Mouse (Mus musculus) gastrocnemius, adult 18-20 months (tissue): ENCODE data around the gene Sema4c. TPM values are rescaled to one million over a fixed set of nuclear protein-coding genes. Genes with fewer than 3 reads are reported as not detected.

ENCODE experiments used
- DNase-seq: peaks from one replicate; pipeline ENCODE4 v3.0.0; 2021; ENCODE audit warnings: low spot score
- total RNA-seq, 2 experiments: library from RNA; stranded (reverse); gene quantifications; 2 replicates each; pipeline ENCODE4 v1.2.3; 2021

Sema4c gene
- total RNA-seq, 2 experiments from 2014 or later, result 4.7 to 6.8 TPM

DNA sequence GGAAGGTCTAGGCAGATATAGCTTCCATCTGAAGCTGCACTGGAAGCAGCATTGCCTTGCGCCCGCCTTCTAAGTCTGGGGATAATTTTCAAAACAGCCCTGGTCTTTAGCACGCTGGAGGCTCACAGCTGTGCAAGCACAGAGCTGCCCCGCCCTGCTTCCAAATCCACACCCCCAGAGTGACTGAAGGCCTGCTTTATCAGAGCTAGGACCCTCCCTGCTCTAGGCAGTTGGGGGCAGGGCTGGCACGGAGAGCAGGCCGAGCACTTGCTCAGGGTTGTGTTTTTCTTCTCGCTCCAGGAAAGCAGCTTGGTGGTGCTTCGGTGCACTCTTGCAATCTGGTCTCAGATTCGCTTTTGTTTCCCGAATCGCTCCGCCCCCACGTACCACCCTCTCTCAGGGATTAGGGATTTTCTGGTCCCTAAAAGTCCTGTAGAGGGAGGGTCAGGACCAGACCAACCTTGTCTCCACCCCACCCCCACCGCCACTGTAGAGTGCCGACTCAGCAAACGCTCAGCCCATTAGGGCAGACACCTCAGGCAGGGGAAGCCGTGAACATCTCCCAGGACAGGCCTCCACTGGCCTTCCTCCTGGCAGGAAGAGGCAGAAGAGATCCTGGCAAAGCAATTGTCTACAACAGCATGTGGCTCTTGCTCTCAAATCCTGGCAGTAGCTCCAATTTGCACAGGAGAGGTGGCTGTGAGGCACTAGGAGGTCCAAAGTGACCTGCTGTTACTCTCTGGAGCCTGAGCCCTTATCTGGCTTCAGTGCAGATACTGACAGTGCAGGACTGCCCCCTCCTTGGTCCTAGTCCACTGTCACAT, 22.4 kb upstream of the Sema4c start:
- peak; percentile 55 for DNase-seq

DNA sequence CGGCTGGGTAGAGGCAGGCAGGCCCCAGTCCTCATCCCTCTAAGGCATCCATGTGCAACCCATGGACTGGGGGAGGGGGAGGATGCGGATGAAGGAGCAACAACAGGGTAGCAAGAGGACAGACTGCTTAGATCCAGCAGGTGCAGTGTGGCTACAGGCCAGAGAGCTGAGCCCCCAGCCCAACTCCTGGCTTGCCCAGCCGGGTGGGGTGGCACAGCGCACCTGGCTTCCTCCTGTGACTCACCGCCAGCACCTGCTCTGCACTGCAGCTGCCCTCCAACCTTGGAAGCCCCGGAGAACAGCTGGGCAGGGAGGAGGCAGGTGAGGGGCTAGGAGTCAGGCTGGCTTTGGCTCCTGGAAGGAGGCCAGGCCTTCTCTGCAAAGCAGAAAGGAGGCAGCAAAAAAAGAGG, 21.8 kb upstream of the Sema4c start:
- no peak for DNase-seq

DNA sequence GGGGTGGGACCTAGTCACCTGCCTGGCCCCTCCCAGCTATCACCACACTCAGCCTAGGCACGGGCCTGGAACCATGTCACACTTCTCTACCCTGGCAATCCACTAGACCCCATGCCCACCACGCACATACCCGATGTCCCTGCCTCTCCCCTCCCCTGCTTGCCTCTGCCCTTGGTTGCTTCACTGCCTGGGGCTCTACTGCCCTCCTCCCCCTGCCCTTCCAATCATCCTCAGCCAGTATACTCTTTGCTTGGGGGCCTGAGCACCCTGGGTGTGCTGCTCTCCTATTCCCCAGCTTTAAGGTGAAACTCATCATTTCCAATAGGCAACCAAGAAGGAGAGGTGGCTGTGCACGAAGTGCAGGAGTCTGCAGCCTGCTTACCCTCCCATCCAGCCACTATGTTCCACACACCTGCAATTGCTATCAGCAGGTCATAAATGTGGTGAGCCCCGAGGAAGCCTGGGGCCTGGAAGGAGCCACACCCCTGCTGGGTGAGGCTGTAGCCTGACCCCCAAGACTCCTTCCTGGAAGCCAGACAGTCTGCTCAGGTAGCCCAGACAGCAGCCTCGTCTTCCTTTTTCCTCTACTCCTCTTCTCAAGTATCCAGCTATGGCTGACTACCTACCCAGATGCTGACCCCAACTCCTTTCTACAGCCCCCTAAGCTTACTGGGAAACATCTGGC, 19.0 kb upstream of the Sema4c start:
- no peak for DNase-seq

DNA sequence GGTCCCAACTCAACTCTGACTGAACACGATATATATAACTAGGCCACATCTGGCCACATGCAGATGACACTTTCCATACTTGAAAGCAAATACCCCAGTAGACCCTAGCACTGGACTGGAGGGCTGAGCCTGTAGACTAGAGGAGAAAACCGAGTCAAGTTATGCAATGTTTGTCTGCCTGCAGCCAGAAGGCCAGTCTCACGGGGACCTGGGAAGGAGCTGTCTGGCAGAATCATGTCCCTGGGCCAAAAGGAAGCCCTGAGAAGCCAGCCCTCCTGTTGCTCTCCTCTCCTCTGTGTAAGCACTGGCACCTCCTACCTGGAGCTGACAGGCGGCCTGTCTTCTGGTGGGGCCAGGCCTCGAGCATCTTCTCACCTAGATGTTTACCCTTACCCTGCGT, 17.2 kb upstream of the Sema4c start:
- DNase-seq, result no peak

DNA sequence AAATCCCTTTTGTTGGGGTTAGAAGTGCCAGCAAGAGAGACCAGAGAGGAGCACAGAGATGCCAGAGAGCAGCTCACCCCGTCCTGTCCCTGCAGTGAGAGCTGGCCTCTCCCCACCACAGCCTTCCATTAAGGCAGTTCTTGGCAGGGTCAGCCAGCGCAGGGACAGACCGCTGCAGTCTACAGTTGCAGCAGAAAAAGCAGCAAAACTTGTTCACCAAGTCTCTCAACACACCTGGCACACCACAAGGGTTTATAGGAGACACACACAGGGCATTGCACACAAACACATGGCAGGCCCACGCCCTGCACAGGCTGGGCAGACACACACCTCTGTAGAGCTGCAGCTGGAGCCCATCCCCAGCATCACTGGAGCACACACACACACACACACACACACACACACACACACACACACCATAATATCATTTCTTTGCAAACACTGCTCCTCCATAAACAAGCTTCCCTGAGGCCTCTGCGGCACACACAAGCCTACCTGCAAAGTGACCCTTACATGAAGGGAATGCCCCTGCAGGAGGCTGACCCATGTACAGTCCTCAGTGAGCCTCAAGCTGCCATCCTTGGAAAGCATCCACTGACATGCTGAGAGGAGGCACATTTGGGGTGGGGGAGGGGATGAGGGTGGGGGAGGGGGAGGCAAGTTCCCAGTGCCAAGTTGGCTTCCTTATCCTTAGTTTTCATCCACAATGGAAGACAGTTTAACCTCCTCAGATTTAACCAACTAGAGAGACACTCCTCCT, 16.2 kb upstream of the Sema4c start:
- DNase-seq, result no peak

DNA sequence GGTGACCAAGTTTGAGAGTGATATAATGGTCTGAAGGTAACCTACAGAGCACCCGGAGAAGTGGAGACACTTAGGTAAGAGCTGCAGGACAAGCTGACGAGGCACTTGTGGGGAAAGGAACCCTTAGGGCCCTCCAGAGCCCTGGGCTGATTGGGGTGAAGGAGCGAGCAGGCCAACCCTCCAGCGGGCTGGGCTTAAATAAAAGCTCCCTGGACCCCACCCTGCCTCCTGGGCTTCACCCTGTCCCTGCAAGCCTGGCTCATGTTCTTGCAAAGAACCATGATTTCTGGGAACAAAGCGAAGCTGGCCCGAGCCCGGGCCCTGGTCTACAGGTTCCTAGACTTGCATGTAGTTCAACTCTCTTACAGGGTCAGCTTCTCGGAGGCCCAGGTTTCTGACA, 15.4 kb upstream of the Sema4c start:
- no peak for DNase-seq

DNA sequence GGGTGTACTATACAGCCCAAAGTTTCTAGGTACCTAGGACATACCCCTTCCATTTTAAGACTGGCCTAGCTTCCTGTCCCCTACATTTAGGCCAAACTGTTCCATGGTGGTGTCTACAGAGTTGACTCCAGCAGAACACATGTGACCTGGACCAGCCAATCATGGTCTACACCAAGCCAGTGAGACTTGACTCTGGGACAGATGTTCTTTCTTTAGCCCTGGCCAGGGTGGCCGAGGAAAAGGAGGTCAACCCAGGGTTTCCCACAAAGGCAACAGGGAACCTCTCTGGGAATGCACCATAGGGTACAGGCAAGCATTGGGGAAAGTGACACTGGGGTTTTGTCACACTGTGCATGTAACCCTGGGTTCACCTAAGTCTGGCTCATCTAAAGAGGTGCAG, 14.6 kb upstream of the Sema4c start:
- peak; percentile 76 for DNase-seq

DNA sequence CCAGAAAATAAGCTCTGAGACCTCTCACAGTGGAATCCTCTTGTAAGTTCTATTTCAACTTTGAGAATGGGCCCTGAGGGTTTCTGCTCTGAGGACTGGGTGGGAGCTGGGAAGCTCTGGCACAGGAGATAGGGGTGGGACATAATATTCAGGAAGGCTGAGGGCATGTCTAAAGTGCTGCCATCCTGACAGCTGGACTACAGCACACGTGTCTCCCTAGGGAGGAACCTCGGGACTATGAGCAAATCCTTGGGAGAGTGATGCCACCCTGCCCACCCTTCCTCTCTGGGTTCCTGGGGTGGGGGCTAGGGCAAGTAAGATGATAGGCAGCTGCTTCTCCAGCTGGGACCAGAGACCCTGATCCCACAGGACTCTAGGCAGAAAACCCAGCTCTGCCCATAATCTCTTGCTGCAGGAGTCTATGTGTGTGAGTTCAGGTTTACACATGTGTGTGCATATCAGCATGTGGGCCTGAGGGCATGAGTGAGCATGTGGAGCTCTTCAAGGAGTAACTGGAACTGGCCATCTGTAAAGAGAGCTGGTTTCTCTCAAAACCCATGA, 14.1 kb upstream of the Sema4c start:
- DNase-seq, result no peak

DNA sequence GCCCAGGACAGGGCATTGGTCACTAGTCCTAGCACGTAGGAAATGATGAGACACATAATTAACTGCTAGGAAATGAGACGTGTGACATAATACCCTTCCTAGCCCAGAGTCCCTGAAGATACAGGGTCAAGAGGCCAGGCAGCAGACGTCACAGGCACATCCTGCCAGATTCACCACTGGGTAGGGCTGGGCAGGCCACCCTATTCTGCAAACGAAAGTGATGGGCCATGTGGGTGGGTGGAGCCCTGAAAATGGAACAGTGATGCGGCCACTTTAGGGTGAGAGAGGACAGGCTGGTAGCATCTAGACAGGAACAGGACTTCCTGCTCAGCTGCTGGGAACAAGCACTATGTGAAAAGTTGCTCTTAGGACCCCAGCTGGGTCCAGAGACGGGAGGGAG, 13.5 kb upstream of the Sema4c start:
- peak; percentile 78 for DNase-seq

DNA sequence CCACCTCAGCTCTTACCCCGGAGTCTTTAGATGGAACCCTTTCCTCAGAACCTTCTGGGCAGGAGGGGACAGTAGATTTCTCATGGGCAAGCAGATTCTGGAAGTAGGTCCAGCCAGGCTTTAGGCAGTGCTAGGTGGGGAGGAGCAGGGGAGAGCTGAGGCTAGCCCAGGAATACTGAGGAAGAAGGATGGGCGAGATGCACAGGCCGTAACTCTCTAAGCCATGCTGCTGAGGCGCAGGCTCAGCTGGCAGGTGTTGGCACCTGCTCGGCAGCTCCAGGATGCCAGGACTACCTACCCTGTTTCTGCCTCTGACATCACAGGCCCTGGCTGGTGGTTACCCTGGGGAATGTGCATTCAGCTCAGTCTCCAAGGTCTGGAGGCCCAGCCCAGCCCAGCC, 12.2 kb upstream of the Sema4c start:
- no peak for DNase-seq

DNA sequence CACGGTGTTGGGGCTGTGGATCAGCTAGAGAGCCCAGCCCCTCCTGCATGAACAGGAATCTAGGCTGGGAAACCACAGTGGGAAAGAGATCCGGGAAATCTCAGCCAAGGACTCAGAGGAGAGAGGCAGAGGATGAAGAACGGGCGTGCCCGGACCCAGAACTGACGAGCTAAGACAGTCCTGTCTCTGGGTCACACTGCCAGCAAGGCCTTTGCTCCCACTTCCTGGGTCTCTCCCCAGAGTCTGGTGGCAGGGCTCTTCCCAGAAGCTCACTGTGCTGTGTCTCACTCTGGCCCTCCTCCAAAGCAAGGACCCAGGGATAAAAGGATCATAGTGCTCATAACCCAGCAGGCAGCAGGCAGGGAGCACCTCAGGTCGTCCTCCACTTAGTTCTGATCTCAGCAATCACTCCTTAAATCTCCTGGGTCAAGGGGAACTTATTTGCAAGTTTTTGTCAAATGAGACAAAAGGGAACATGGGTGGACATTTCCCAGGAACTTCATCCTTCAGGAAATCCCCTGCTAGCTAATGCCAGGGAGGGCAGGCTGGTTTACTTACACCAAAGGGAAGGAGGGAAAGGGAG, 11.6 kb upstream of the Sema4c start:
- DNase-seq, result no peak

DNA sequence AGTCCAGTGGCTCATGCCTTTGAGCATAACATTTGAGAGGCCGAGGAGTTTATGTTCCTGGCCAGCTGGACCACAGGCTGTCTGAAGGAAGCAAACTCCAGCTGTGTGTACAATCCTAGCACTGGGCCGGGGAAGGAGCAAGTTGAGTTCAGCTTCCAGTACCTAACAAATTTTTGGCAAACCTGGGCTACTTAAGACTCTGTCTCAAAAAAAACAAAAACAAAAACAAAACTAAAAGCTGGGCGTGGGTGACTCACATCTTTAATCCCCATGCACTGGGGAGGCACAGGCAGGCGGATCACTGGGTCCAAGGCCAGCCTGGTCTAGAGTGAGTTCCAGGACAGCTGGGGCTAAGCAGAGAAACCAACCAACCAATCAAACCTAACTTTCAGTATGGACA, 10.6 kb upstream of the Sema4c start:
- peak; percentile 44 for DNase-seq

DNA sequence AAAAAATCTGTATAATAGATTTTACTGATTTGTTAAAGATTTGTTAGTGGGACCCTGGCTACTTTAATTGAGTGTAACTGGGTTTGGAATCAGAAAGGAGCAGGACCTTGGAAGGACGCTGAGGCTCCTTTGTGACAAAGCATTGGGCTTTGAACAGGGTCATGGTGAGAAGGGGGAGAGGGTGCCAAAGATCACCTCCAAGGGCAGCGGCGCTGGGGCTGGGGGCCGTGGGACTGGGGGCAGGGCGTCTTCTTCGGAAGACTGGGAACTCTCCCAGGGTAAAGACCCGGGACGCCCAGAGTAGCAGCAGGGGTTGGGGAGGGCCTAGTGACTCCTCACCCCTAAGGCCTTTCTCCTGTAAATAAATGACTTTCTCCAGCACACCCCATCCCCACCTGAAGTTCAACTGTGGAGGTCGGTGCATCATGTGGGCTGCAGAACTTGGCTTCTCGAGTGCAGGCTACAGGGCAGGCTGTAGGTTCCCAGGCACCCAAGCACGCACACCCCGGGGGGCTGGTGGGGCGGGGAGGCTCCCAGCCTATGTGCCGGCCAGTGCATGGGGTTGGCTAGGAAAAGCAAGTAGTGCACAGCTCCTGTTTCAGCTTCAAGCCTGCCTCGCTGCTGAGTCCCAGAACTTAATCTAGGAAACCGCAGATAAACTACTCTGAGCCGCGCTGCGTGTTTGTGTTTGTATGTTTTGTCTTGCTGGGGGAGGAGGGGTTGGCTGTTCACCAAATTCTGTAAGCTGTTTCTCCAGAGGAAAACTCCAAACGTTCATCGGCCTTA, 9.9 kb upstream of the Sema4c start:
- DNase-seq, result no peak

DNA sequence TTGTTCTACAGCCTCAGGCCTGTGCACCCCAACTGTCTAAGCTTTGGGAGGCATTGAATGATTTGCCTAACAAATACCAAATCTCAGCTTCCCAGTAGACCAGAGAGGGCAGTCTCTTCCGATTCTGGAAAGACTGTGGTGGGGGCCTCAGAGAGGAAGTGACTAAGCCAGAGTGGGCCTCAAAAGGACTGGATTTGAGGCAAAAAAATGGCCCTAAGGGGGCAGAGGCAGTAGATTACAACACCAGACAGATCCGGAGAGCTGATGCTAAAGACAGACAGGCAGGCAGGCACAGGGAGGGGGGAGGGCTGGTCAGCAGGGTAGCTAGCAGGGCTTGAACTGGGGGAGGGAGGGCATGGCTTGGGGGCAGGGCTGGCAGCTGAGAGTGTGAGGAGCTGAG, 8.3 kb upstream of the Sema4c start:
- no peak for DNase-seq

DNA sequence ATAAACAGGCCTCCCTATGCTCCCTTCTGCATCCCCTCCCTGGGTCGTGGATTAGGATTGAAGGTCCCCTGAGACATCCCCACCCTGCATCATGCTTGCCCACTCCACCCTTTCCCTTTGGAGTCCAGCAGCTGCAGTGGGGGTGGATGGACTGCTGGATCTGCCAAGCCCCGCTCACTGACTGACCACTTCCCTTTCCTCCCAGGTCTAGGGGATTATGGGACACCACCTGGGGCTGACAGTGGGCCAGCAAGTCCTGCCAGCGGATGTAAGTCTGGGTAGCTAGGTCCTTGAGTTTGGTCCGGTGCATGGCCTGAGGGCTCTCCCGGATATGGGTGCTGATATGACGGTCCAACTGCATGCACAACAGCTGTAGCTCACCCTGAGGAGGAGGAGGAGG, 6.0 kb upstream of the Sema4c start:
- DNase-seq, result peak; percentile 61

DNA sequence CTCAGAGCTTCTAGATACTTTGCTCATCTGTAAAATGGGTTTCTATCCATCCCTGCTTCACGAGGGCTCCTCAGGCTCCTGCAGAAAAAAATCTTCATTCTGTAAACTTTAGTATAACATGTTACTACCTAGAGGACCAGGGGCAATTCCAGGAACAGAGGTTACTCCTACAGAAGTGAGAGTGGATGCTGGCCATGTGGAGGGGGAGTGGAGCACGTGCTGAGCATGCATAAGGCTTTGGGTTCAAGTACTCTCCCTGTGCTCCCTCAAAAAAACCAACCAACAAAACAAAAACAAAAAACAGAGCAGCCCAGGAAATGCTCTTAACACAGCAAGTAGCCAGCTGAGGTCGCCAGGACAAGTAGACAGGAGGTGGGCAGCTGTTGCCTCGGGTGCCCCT, 5.5 kb upstream of the Sema4c start:
- no peak for DNase-seq

DNA sequence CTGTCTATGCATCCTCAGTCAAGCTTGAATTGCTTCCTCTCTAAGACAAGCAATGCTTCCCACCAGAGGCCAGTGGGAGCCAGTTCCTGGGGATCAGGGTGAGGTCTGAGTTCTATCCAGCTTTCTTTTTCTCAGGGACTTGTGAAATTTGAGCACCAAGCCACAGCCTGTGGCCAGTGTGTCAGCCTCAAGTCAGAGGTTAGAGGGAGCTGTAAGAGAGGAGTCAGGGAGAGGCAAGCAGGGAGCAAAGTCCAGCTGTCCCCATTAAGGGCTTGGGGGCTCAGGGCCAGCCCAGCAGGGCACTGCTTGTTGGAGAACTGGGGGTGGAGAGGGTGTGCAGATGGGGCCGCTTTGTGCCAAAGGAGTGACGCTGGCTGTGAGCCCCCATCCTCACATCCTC, 5.0 kb upstream of the Sema4c start:
- peak; percentile 59 for DNase-seq

DNA sequence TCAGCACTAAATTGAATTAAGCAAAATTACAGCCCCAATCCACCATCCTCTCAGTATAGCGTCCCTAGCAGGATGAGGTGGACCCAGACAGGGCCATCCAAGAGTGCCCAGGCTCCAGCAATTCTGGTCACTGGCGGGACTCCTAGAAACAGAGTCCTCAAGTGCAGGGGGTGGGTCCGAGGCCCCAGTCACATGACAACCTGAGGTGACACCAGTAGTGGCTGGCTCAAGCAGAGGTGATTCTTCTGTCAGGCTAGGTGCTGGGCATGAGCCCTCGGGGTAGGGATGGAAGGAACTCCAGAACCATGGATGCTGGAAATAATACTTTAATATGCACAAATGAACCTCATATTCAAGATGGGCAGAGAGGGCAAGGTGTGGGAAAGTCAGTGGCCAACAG, 4.2 kb upstream of the Sema4c start:
- DNase-seq, result no peak

DNA sequence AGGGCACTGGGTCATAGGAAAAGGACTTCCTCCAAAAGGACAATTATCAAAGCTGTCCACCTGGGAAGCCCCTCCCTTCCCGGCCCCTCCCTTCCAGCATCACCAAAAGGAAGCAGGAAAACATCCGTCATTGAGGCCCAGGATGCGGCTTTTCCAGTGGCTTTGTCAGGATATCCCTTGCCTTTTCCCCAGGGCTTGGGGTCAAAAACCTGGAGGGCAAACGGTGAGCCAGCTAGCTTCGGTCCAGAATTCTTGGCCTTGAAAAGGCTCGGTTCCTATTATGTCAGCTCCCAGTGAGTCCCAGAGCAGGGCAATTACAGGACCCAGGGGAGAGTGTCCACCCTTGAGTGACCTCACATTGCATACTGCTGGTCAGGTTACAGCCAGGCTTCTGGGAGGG, 2.8 kb upstream of the Sema4c start:
- peak; percentile 47 for DNase-seq

DNA sequence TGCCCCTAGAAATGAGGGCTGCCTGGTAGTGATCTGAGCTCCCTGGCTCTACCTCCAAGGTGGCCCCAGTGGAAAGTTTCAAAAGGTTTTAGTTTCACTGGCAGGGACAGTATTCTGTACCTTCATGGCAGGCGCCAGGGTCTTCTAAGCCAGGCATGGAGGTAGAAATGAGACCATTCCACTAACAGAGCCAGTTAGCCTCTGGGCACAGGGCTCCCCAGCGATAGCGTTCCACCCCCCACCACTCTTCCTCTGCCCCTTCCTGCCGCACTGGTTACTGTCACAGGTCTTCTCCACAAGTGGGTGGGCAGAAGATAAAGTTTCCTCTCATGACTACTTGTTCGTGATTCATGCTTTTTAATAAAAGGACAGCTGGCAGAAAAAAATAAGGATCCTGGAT, 1.7 kb upstream of the Sema4c start:
- DNase-seq, result no peak

DNA sequence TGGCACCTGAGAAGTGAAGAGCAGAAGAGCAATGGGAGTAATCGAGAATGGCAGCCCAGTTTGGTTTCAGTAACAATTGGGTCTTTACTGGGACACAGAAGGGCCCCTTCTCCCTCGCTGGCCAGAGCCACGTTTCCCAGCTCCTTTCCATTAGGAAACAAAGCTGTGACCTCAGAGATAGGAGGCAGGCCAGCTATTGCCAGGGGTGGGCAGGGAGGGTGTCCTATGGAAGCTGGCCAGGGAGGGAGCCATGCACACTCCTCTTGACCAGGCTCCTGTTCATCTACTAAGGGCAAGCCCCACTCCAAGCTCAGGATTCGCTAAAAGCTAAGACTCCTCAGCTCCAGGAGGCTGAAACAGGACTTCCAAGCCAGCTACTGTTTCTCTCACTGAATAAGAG, 1.1 kb upstream of the Sema4c start:
- DNase-seq, result no peak
